Mouse (Mus musculus) heart, adult 2 months (tissue): Measurements from ENCODE around the gene Katnb1.

Experiments
- CTCF ChIP-seq: fragments of 200-600 bp; IDR thresholded peaks from 2 replicates; pipeline ENCODE4 v1.8.1; 2022; ENCODE audit warnings: antibody characterized with exemption, mild to moderate bottlenecking, moderate library complexity
- POLR2A ChIP-seq: fragments of 200-500 bp; IDR thresholded peaks from 2 replicates; pipeline ENCODE4 v1.6.1; 2011; ENCODE audit warnings: mild to moderate bottlenecking, low read depth, low read length, control low read depth; ENCODE audit not compliant: insufficient read depth

- TF ChIP-seq POLR2A (peak; percentile 22; the same call in 1 of the 2 replicates), CTCF (no peak)
Measured at GRCm38 (mm10) chr8:95141469-95142074, 60.6 kb downstream of the Katnb1 start.
